Mouse (Mus musculus) cerebellum, adult 8-10 months (tissue): Measurements from ENCODE around the gene Dtnbp1.
A peak's percentile ranks its signal among the peaks of the same experiment; 100 is the strongest.

Experiments used
- DNase-seq: peaks from one replicate; pipeline ENCODE4 v3.0.0; 2022

The Dtnbp1 gene

DNA sequence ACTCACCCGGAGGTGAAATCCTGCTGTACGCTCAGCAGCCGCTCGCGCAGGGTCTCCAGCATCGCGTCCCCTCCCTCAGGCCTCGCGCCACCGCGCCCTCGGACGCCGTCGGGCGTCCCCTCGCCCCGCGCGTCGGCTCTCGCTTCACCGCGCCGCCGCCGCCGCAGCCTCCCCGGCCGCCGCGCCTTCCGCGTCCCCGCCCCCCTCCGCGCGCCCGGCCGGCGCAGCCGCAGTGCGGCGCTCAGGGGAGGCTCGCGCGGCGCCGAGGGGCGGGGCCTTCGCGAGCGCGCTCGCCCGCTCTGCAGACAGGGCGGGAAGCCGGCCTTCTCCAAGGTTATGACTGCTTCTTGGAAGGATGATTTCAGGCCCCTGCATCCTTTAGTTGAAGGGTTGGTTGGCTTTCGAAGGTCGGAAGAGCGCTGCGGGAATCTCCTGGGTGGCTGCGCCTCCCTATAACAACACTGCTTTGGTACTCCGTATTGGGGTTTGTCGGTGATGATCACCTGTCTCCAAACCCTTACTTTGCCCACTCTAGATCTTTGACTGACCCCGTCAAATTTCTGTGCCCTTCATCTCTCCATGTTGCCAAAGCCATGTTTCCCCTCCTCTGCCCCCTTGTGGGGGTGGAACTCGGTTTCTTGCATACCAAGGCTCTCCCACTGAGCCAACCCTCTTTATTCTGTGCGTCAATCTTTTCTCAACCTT, at the start of gene Dtnbp1:
Gene Dtnbp1 (minus strand): TSS at position 237 of the 705 bp plus-strand sequence.
- peak; percentile 74 for DNase-seq

GRCm38 (mm10) chr13:45049261-45050020, 47.5 kb upstream of the Dtnbp1 start:
- no peak for DNase-seq

DNA sequence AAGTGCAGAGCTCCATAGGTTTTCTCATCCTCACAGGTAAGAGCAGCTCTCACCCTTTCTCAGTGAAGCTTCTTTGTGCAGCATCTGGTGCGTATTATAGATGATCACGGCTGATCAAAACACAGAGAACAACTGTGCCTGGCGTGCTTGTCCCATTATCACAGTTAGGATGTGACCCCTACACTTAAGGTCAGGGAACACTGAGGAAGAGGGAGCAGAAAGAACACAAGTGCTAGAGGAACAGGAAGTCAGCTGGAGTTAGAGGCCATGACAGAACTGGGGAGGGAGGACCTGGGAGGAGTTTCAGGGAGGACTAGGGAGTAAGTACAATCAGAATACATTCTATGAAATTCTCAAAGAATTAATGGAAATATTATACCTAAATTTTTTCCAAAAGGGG, 41.5 kb upstream of the Dtnbp1 start:
- no peak for DNase-seq

DNA sequence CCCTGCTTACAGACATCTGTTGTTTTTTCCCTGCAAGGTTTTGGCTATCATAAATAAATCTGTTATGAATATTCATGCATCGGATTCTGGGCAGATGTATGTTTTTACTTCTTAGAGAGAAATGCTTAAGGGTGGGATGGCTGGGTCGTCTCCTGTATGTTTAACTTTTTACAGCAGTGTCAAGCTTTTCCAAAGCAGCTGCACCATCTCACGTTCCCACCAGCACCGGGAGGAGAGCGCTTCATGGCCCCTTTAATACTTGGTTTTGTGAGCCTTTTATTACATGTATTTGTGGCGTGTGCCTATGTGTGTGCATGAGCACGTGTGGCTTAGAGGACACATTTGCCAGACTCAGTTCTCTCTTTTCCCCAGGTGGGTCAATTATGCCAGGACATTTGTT, 38.8 kb upstream of the Dtnbp1 start:
- no peak for DNase-seq

DNA sequence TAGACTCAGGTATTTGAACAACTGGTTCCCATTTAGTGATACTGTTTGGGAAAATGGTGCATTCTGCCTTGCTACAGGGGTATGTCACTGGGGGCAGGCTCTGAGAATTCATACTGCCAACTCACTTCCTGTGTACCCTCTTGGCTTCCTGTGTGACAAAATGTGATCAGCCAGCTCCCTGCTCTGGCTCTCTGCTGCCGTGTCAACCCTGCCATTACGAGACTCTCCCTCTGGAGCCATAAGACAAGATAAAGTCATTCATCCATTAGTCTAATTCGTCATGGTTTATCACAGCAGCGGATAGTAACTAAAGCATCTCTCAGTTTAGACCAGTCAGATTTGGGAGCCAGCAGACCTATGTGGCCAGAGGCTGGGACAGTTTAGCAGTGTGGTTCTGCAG, 38.2 kb upstream of the Dtnbp1 start:
- DNase-seq: no peak

- DNase-seq: no peak
Measured at GRCm38 (mm10) chr13:45036417-45036816, 34.5 kb upstream of the Dtnbp1 start.

DNA sequence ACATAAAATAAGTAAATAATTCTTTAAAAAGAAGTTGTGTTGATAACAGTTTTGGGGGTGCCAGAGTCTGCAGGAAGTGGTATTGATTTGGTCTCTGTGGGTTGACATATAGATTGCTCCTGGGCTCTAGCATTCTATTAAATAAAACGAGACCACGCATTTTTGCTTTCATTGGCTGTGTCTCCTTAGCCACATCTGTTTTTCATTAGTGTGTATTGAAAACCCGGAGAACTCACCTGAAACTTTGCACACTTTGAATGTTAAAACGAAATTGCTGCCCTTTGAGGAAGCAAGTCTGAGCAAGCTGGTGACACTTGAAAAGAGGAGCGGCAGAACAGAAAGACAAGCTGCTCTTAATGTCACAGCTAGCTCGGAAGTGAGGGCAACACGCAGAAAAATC, 32.8 kb upstream of the Dtnbp1 start:
- DNase-seq: no peak

- no peak for DNase-seq
Measured at GRCm38 (mm10) chr13:45033360-45033759, 31.4 kb upstream of the Dtnbp1 start.

GRCm38 (mm10) chr13:45032484-45032883, 30.5 kb upstream of the Dtnbp1 start:
- DNase-seq: no peak

DNA sequence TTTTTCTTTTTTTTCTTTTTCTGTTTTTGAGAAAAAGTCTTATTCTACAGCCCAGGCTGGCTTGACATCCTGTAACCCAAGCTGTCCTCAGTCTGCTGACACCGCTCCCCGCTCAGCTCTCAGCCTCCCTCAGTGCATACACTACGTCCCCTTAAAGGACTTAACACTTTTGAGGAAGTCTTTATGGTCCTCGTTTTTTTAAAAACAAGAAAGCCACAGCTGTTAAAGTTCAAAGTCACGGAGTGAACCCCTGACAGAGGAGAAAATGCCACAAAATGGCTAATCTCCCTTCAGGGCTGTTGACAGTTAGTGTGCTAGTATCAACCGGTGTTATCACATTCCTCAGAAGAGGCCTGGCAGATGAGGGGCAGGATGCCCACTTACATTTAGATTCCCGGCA, 29.8 kb upstream of the Dtnbp1 start:
- no peak for DNase-seq

DNA sequence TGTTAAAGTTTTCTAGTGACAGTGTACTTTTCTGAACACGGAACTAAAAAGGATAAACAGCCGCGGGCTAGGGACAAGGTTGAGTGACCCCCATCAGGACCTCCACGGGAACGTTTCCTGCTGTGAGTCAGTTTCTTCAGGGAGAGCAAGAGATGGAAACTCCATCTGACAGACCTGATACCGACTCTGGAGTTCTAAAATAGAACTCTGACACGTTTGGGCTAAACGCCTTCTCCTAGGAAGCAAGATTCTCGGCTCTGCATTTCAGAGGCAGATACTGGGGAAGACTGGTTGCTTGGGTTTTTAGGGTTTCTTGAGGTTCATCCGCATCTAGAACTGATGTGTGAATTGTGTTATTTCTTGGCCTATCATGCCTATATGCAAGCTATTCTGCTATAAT, 29.4 kb upstream of the Dtnbp1 start:
- DNase-seq: no peak

- peak; percentile 85 for DNase-seq
Measured at GRCm38 (mm10) chr13:45030830-45031229, 28.9 kb upstream of the Dtnbp1 start.

DNA sequence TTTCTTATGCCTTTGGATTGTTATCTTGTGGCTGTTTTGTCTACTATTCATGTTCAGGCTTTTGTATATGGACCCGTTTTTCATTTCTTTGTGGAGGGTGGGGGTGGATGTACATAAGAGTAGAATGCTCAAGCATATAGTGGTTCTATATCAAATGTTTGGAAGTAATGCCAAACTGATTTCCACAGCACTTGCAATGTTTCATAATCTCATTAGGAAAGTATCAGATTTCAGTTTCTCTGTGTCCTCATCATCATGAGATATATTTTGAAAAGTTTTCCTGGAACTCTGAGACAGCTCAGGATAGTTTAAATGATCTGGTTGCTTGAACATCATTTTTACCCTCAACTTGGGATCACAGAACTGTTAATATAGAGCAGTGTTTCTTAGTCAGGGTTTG, 27.8 kb upstream of the Dtnbp1 start:
- no peak for DNase-seq

GRCm38 (mm10) chr13:45026291-45026690, 24.3 kb upstream of the Dtnbp1 start:
- no peak for DNase-seq

GRCm38 (mm10) chr13:45024821-45025220, 22.9 kb upstream of the Dtnbp1 start:
- no peak for DNase-seq

DNA sequence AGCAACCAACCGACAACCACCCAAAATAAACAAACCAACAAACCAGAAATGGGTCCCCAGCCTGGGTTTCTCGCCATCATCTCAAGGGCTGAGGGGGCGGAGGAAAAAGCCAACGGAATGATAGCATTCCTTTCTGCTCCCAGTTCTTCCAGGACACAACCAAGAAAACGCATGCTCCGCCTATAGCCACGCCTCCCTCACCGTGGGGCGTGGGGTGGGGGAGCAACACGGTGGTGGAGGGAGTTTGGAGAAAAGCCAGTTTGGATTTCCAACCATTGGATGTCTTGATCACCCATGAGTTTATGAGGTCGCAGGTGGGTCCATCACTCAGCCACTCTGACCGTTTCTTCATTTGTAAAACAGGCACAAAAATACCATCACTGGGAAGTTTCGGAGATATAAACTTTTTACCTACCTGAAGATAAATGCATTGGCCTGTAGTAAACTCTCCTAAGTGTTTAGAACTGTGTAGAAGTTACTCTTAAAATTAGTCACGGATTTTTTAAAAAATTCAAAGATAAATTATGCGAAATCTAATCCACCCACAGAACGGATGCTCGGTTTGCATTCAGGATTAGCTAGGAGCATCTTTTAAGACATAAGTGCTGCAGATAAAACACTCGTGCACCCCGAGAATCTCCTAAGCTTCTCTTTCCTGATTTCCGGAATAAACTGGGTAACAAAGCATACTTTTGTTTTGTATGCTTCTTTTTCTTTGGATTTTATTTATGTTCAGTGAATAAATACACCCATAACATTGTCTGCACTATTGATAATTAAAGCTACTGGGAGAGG, 21.6 kb upstream of the Dtnbp1 start:
- no peak for DNase-seq

- DNase-seq: no peak
Measured at GRCm38 (mm10) chr13:45008150-45008549, 6.2 kb upstream of the Dtnbp1 start.

- no peak for DNase-seq
Measured at GRCm38 (mm10) chr13:45007726-45008125, 5.8 kb upstream of the Dtnbp1 start.

- no peak for DNase-seq
Measured at GRCm38 (mm10) chr13:45006483-45006882, 4.5 kb upstream of the Dtnbp1 start.

DNA sequence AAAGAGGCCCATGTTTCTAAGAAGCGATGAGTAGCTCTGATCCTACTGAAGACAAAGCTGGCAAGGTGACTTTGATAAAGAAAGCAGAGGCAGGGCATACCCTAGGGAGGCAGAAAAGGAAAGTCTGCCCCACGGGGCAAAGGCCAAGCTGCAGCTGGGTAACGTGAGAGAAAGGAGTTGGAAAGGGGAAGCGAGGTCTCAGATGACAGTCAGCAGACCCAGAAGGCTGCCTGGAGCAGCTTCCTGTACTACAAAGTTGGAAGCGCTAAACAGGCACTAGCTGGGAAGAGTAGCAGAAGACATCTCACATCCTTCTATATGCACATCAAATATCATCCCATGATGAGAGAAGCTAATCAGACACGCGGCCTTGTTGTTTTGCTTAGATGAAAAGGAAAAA, 3.9 kb upstream of the Dtnbp1 start:
- no peak for DNase-seq

GRCm38 (mm10) chr13:45004987-45005592, 3.1 kb upstream of the Dtnbp1 start:
- DNase-seq: no peak

DNA sequence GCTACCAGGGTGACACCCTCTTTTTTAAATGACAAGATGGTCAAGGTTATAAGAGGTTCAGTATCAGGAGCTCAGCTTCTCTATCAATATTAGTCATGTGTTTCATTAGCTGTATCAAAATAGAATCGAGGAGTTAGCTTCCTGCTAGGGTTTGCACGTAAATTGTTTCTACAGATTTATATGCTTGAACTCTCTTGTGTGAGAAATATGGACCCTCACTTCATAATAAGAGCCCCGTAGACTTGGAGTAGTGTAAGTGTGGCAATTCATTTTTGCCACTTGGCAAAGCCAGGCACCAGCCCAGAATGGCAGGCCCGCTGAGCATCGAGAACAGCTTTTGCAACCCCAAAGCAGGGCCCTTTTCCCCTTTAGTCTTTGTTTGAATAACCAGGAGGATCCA, 1.1 kb upstream of the Dtnbp1 start:
- no peak for DNase-seq

DNA sequence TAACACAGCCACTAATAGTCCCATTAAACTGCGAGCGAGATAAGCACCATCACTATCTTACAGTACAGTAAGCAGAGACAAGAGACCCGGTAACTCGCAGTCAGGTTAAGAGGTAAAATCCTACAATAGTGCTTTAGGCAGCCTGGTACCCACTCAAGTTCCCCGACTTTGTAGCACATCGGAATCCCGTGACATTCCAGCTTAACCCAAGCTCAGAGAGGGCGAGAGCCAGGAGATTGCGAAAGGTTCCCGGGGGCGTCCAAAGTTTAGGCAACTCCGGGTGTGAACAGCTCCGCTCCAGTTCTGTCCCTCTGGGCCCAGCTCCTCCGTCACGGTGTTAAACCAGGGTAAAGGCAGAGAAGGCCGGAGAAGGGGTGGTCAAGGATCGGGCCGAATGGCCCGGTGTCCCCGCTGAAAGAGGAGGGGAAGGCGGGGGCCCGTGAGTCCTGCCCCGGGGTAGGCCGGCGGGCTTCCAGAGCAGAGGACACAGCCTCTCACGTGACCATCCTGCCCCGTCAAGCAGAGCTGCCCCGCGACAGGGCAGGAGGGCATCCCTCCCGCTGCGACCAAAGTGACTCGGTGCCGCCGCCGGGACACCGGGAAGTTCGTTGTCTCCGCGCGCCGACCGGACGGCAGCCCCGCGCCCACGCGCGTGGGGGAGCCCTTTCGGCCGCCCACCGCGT, 578 bp downstream of the Dtnbp1 start:
- DNase-seq: peak; percentile 59
